Mouse (Mus musculus): ENCODE measurements around the gene Rplp0. TPM values are rescaled to one million over a fixed set of nuclear protein-coding genes. Genes with fewer than 3 reads are reported as not detected.
"Not testable (repeated sequence)": the region's sequence is repeated elsewhere in the genome, so short reads cannot be mapped to it uniquely, and the experiment has no call there.

The Rplp0 gene
- polyA plus RNA-seq, 1 experiment from 2014 or later: 520 TPM

GRCm38 (mm10) chr5:115571086-115571485 is 11.8 kb downstream of the Rplp0 start:
- H3K36me3 ChIP-seq (ENCODE audit: inconsistent target): peaks cover 16% of the 10 kb centered on the region
- H3K79me2 ChIP-seq (ENCODE audit: inconsistent target): peaks cover 58% of the 10 kb centered on the region
- no peak overlapping the region for H3K27ac ChIP-seq
- 98% methylated on average over 7 of the region's 7 CpGs for WGBS (ENCODE audit: missing documents)
- no peak overlapping the region for H3K4me3 ChIP-seq (ENCODE audit: inconsistent target)

GRCm38 (mm10) chr5:115572679-115573535 is 13.6 kb downstream of the Rplp0 start:
- H3K27ac ChIP-seq: no peak overlapping the region
- H3K36me3 ChIP-seq (ENCODE audit: inconsistent target): peaks cover 31% of the 10 kb centered on the region
- no peak overlapping the region for H3K4me3 ChIP-seq (ENCODE audit: inconsistent target)
- H3K79me2 ChIP-seq (ENCODE audit: inconsistent target): peaks cover 40% of the 10 kb centered on the region
- 52% methylated on average over 17 of the region's 17 CpGs for WGBS (ENCODE audit: missing documents)

GRCm38 (mm10) chr5:115574992-115575391 is 15.7 kb downstream of the Rplp0 start:
- Histone ChIP-seq H3K79me2 (ENCODE audit: inconsistent target) (peaks cover 19% of the 10 kb centered on the region), H3K36me3 (ENCODE audit: inconsistent target) (peaks cover 52% of the 10 kb centered on the region), H3K27ac (peak overlapping the region; percentile 28; the same call in 1 of the 2 replicates), H3K4me3 (ENCODE audit: inconsistent target) (no peak overlapping the region)
- WGBS (ENCODE audit: missing documents): 17% methylated on average over 7 of the region's 8 CpGs

GRCm38 (mm10) chr5:115577686-115578085 is 18.4 kb downstream of the Rplp0 start:
- not testable (repeated sequence) for H3K27ac ChIP-seq; H3K4me3 ChIP-seq (ENCODE audit: inconsistent target); H3K79me2 ChIP-seq (ENCODE audit: inconsistent target)
- peaks cover 71% of the 10 kb centered on the region for H3K36me3 ChIP-seq (ENCODE audit: inconsistent target)
- 97% methylated on average over 4 of the region's 4 CpGs for WGBS (ENCODE audit: missing documents)

- peaks cover 78% of the 10 kb centered on the region for H3K36me3 ChIP-seq (ENCODE audit: inconsistent target)
- H3K79me2 ChIP-seq (ENCODE audit: inconsistent target): no peaks in the 10 kb centered on the region
- WGBS (ENCODE audit: missing documents): 84% methylated on average over 14 of the region's 14 CpGs
- no peak overlapping the region for H3K27ac ChIP-seq
- no peak overlapping the region for H3K4me3 ChIP-seq (ENCODE audit: inconsistent target)
Observed at GRCm38 (mm10) chr5:115578922-115579321, 19.7 kb downstream of the Rplp0 start.

GRCm38 (mm10) chr5:115579363-115579762 is 20.1 kb downstream of the Rplp0 start:
- H3K4me3 ChIP-seq (ENCODE audit: inconsistent target): no peak overlapping the region
- no peak overlapping the region for H3K27ac ChIP-seq
- H3K36me3 ChIP-seq (ENCODE audit: inconsistent target): peaks cover 83% of the 10 kb centered on the region
- WGBS (ENCODE audit: missing documents): 98% methylated on average over 5 of the region's 5 CpGs
- H3K79me2 ChIP-seq (ENCODE audit: inconsistent target): no peaks in the 10 kb centered on the region

- Histone ChIP-seq H3K4me3 (ENCODE audit: inconsistent target) (no peak overlapping the region), H3K79me2 (ENCODE audit: inconsistent target) (no peaks in the 10 kb centered on the region), H3K36me3 (ENCODE audit: inconsistent target) (peaks cover 92% of the 10 kb centered on the region), H3K27ac (no peak overlapping the region)
- 93% methylated on average over 14 of the region's 14 CpGs for WGBS (ENCODE audit: missing documents)
Observed at GRCm38 (mm10) chr5:115580229-115581001, 21.1 kb downstream of the Rplp0 start.

GRCm38 (mm10) chr5:115581662-115582061 is 22.4 kb downstream of the Rplp0 start:
- no peaks in the 10 kb centered on the region for H3K79me2 ChIP-seq (ENCODE audit: inconsistent target)
- peaks cover 95% of the 10 kb centered on the region for H3K36me3 ChIP-seq (ENCODE audit: inconsistent target)
- 93% methylated on average over 8 of the region's 9 CpGs for WGBS (ENCODE audit: missing documents)
- H3K4me3 ChIP-seq (ENCODE audit: inconsistent target): no peak overlapping the region
- no peak overlapping the region for H3K27ac ChIP-seq

GRCm38 (mm10) chr5:115585616-115586015 is 26.3 kb downstream of the Rplp0 start:
- Histone ChIP-seq H3K36me3 (ENCODE audit: inconsistent target) (peaks cover 89% of the 10 kb centered on the region), H3K79me2 (ENCODE audit: inconsistent target) (no peaks in the 10 kb centered on the region), H3K27ac (no peak overlapping the region), H3K4me3 (ENCODE audit: inconsistent target) (no peak overlapping the region)
- WGBS (ENCODE audit: missing documents): 96% methylated on average over 11 of the region's 12 CpGs

GRCm38 (mm10) chr5:115586166-115586565 is 26.9 kb downstream of the Rplp0 start:
- no peaks in the 10 kb centered on the region for H3K79me2 ChIP-seq (ENCODE audit: inconsistent target)
- H3K36me3 ChIP-seq (ENCODE audit: inconsistent target): peaks cover 89% of the 10 kb centered on the region
- H3K4me3 ChIP-seq (ENCODE audit: inconsistent target): no peak overlapping the region
- no peak overlapping the region for H3K27ac ChIP-seq
- WGBS (ENCODE audit: missing documents): 96% methylated on average over 11 of the region's 15 CpGs

- H3K4me3 ChIP-seq (ENCODE audit: inconsistent target): no peak overlapping the region
- peaks cover 89% of the 10 kb centered on the region for H3K36me3 ChIP-seq (ENCODE audit: inconsistent target)
- WGBS (ENCODE audit: missing documents): 100% methylated on average over 2 of the region's 2 CpGs
- H3K79me2 ChIP-seq (ENCODE audit: inconsistent target): no peaks in the 10 kb centered on the region
- no peak overlapping the region for H3K27ac ChIP-seq
Observed at GRCm38 (mm10) chr5:115586780-115587179, 27.5 kb downstream of the Rplp0 start.

GRCm38 (mm10) chr5:115591028-115591427 is 31.8 kb downstream of the Rplp0 start:
- H3K27ac ChIP-seq: no peak overlapping the region
- 43% methylated on average over 11 of the region's 11 CpGs for WGBS (ENCODE audit: missing documents)
- no peaks in the 10 kb centered on the region for H3K79me2 ChIP-seq (ENCODE audit: inconsistent target)
- peaks cover 91% of the 10 kb centered on the region for H3K36me3 ChIP-seq (ENCODE audit: inconsistent target)
- no peak overlapping the region for H3K4me3 ChIP-seq (ENCODE audit: inconsistent target)

- Histone ChIP-seq H3K27ac (no peak overlapping the region), H3K36me3 (ENCODE audit: inconsistent target) (peaks cover 91% of the 10 kb centered on the region), H3K79me2 (ENCODE audit: inconsistent target) (no peaks in the 10 kb centered on the region), H3K4me3 (ENCODE audit: inconsistent target) (no peak overlapping the region)
- WGBS (ENCODE audit: missing documents): 92% methylated on average over 2 of the region's 2 CpGs
Observed at GRCm38 (mm10) chr5:115591506-115591905, 32.2 kb downstream of the Rplp0 start.

GRCm38 (mm10) chr5:115603561-115603960 is 44.3 kb downstream of the Rplp0 start:
- no peak overlapping the region for H3K4me3 ChIP-seq (ENCODE audit: inconsistent target)
- H3K79me2 ChIP-seq (ENCODE audit: inconsistent target): no peaks in the 10 kb centered on the region
- peaks cover 64% of the 10 kb centered on the region for H3K36me3 ChIP-seq (ENCODE audit: inconsistent target)
- 93% methylated on average over 6 of the region's 6 CpGs for WGBS (ENCODE audit: missing documents)
- no peak overlapping the region for H3K27ac ChIP-seq

GRCm38 (mm10) chr5:115611566-115611965 is 52.3 kb downstream of the Rplp0 start:
- H3K27ac ChIP-seq: no peak overlapping the region
- no peak overlapping the region for H3K4me3 ChIP-seq (ENCODE audit: inconsistent target)
- H3K36me3 ChIP-seq (ENCODE audit: inconsistent target): peaks cover 85% of the 10 kb centered on the region
- 93% methylated on average over 11 of the region's 11 CpGs for WGBS (ENCODE audit: missing documents)
- no peaks in the 10 kb centered on the region for H3K79me2 ChIP-seq (ENCODE audit: inconsistent target)

Data from macrophage (primary cell).